Mouse (Mus musculus) urinary bladder, postnatal 14 days (tissue): ENCODE data around the gene Dhx29.
"Not testable (repeated sequence)": the region's sequence is repeated elsewhere in the genome, so short reads cannot be mapped to it uniquely, and the experiment has no call there.

Experiments used
- DNase-seq: peaks from one replicate; pipeline ENCODE4 v3.0.0; 2021; ENCODE audit warnings: low spot score

The Dhx29 gene

GRCm38 (mm10) chr13:112987532-112987943 is 60.3 kb downstream of the Dhx29 start, which contains the start of gene Ccno:
Gene Ccno, plus strand, starts transcription at chr13:112987802.
- peak; percentile 96 for DNase-seq

- no peak for DNase-seq
Measured at GRCm38 (mm10) chr13:112987991-112988390, 60.7 kb downstream of the Dhx29 start.

- DNase-seq, result no peak
Measured at GRCm38 (mm10) chr13:112988866-112989265, 61.6 kb downstream of the Dhx29 start.

- DNase-seq, result no peak
Measured at GRCm38 (mm10) chr13:112989541-112989940, 62.3 kb downstream of the Dhx29 start.

GRCm38 (mm10) chr13:112990346-112990745 is 63.1 kb downstream of the Dhx29 start:
- no peak for DNase-seq

GRCm38 (mm10) chr13:112993531-112994152 is 66.4 kb downstream of the Dhx29 start, which contains the start of gene Mcidas:
Gene Mcidas, plus strand, starts transcription at chr13:112993845.
- no peak for DNase-seq

GRCm38 (mm10) chr13:112994191-112994590 is 66.9 kb downstream of the Dhx29 start:
- DNase-seq, result peak; percentile 77

GRCm38 (mm10) chr13:112996407-112996806 is 69.2 kb downstream of the Dhx29 start:
- no peak for DNase-seq

- no peak for DNase-seq
Measured at GRCm38 (mm10) chr13:112997369-112997768, 70.1 kb downstream of the Dhx29 start.

GRCm38 (mm10) chr13:112998427-112999201 is 71.4 kb downstream of the Dhx29 start:
- DNase-seq, result peak; percentile 47

- no peak for DNase-seq
Measured at GRCm38 (mm10) chr13:113000090-113000489, 72.8 kb downstream of the Dhx29 start.

- DNase-seq, result peak; percentile 86
Measured at GRCm38 (mm10) chr13:113000576-113001318, 73.5 kb downstream of the Dhx29 start.

GRCm38 (mm10) chr13:113012683-113013082 is 85.4 kb downstream of the Dhx29 start:
- DNase-seq, result no peak

- not testable (repeated sequence) for DNase-seq
Measured at GRCm38 (mm10) chr13:113013174-113013953, 86.1 kb downstream of the Dhx29 start.
